Mouse (Mus musculus) intestine, embryonic 14.5 days (tissue): ENCODE results near the gene Foxa2. TPM values are rescaled to one million over a fixed set of nuclear protein-coding genes. Genes with fewer than 3 reads are reported as not detected.

ENCODE experiments used
- ATAC-seq: fragments of 200-750 bp; cut with Nextera tagmentation; replicated peaks from 2 replicates; pipeline ENCODE4 v1.8.0; 2017; ENCODE audit warnings: low read depth, moderate number of reproducible peaks, moderate TSS enrichment, moderate library complexity; ENCODE audit not compliant: low FRiP score, low TSS enrichment
- DNase-seq: peaks from one replicate; pipeline ENCODE4 v3.0.0-alpha.2; 2018; ENCODE audit warnings: low spot score
- H3K27ac ChIP-seq: fragments of 300-500 bp; sonication (generic); 2 replicates; pipeline ENCODE4 v1.5.1; 2014; ENCODE audit warnings: low read depth, mild to moderate bottlenecking, control low read depth
- H3K27me3 ChIP-seq: fragments of 300-500 bp; sonication (generic); replicated peaks from 2 replicates; pipeline ENCODE4 v1.6.1; 2014; ENCODE audit warnings: low read length, control low read depth; ENCODE audit not compliant: control insufficient read depth, insufficient read depth
- H3K36me3 ChIP-seq: fragments of 300-500 bp; sonication (generic); 2 replicates; pipeline ENCODE4 v1.6.1; 2014; ENCODE audit warnings: low read length, control low read depth; ENCODE audit not compliant: control insufficient read depth, insufficient read depth
- H3K4me1 ChIP-seq: fragments of 300-500 bp; sonication (generic); replicated peaks from 2 replicates; pipeline ENCODE4 v1.6.1; 2014; ENCODE audit warnings: low read length, control low read depth, mixed read lengths; ENCODE audit not compliant: control insufficient read depth, insufficient read depth
- H3K4me2 ChIP-seq: fragments of 300-500 bp; sonication (generic); 2 replicates; pipeline ENCODE4 v1.6.1; 2014; ENCODE audit warnings: low read length
- H3K4me3 ChIP-seq: fragments of 300-500 bp; sonication (generic); 2 replicates; pipeline ENCODE4 v1.5.1; 2014; ENCODE audit warnings: low read depth, low read length, control low read depth, mixed read lengths
- H3K9ac ChIP-seq: fragments of 300-500 bp; sonication (generic); 2 replicates; pipeline ENCODE4 v1.6.1; 2014; ENCODE audit warnings: mild to moderate bottlenecking, low read length
- H3K9me3 ChIP-seq: fragments of 300-500 bp; sonication (generic); 2 replicates; pipeline ENCODE4 v1.6.1; 2016; ENCODE audit warnings: low read length, control low read depth; ENCODE audit not compliant: control insufficient read depth
- WGBS: fragments of 180-500 bp; shearing (Covaris S2); extraction: QIAGEN DNeasy Blood & Tissue Kit; methylation state at CpG from one replicate; pipeline ENCODE4 v1.1.7; 2014; 5-methylcytosine and 5-hydroxymethylcytosine counted together
- polyA plus RNA-seq: library from polyadenylated mRNA; unstranded; fragments of >200 nt; fragmentation: Nextera tagmentation; extraction: Ambion mirVana; gene quantifications from 2 replicates; pipeline ENCODE4 v1.2.1, GENCODE M21; 2014

Gene Foxa2
- polyA plus RNA-seq, 1 experiment from 2014 or later: 6.5 TPM

GRCm38 (mm10) chr2:148021016-148021415, 25.8 kb downstream of the Foxa2 start:
- Histone ChIP-seq H3K27ac (no peak overlapping the region), H3K4me1 (0 out of 2 replicates have a peak, but pooled peaks cover 6% of the 10 kb centered on the region), H3K4me2 (no peak overlapping the region), H3K9me3 (no peaks in the 10 kb centered on the region), H3K27me3 (peaks cover 25% of the 10 kb centered on the region), H3K36me3 (no peaks in the 10 kb centered on the region), H3K9ac (no peak overlapping the region), H3K4me3 (no peak overlapping the region)
- DNase-seq (peak; percentile 39), ATAC-seq (no peak)
- WGBS: 50% methylated on average over 9 of the region's 9 CpGs

- H3K4me3 ChIP-seq: no peak overlapping the region
- H3K27ac ChIP-seq: no peak overlapping the region
- no peak overlapping the region for H3K9ac ChIP-seq
- peaks cover 20% of the 10 kb centered on the region for H3K27me3 ChIP-seq
- H3K4me1 ChIP-seq: 0 out of 2 replicates have a peak, but pooled peaks cover 6% of the 10 kb centered on the region
- peak; percentile 39 for DNase-seq
- WGBS: 43% methylated on average over 3 of the region's 3 CpGs
- no peaks in the 10 kb centered on the region for H3K9me3 ChIP-seq
- H3K4me2 ChIP-seq: no peak overlapping the region
- ATAC-seq: no peak
- H3K36me3 ChIP-seq: no peaks in the 10 kb centered on the region
Observed at GRCm38 (mm10) chr2:148020125-148020524, 26.6 kb downstream of the Foxa2 start.

GRCm38 (mm10) chr2:148017782-148018690, 28.7 kb downstream of the Foxa2 start:
- Histone ChIP-seq H3K4me2 (no peak overlapping the region), H3K9ac (no peak overlapping the region), H3K27me3 (peaks cover 9% of the 10 kb centered on the region), H3K4me1 (no peaks in the 10 kb centered on the region), H3K4me3 (no peak overlapping the region), H3K36me3 (no peaks in the 10 kb centered on the region), H3K27ac (no peak overlapping the region), H3K9me3 (no peaks in the 10 kb centered on the region)
- WGBS: 82% methylated on average over 8 of the region's 8 CpGs
- DNase-seq (peak; percentile 50), ATAC-seq (no peak)

GRCm38 (mm10) chr2:148013382-148013781, 33.4 kb downstream of the Foxa2 start:
- Histone ChIP-seq H3K4me2 (no peak overlapping the region), H3K4me3 (no peak overlapping the region), H3K9ac (no peak overlapping the region), H3K9me3 (no peaks in the 10 kb centered on the region), H3K27me3 (no peaks in the 10 kb centered on the region), H3K27ac (no peak overlapping the region), H3K4me1 (no peaks in the 10 kb centered on the region), H3K36me3 (no peaks in the 10 kb centered on the region)
- no peak for ATAC-seq
- 74% methylated on average over 3 of the region's 3 CpGs for WGBS
- peak; percentile 28 for DNase-seq

- DNase-seq (no peak), ATAC-seq (no peak)
- Histone ChIP-seq H3K36me3 (no peaks in the 10 kb centered on the region), H3K4me3 (no peak overlapping the region), H3K4me2 (no peak overlapping the region), H3K9me3 (no peaks in the 10 kb centered on the region), H3K9ac (no peak overlapping the region), H3K4me1 (no peaks in the 10 kb centered on the region), H3K27ac (no peak overlapping the region), H3K27me3 (no peaks in the 10 kb centered on the region)
- 90% methylated on average over 4 of the region's 4 CpGs for WGBS
Observed at GRCm38 (mm10) chr2:148009049-148009448, 37.7 kb downstream of the Foxa2 start.

- DNase-seq: no peak
- peak; percentile 82 for ATAC-seq
- no peaks in the 10 kb centered on the region for H3K27me3 ChIP-seq
- no peaks in the 10 kb centered on the region for H3K4me1 ChIP-seq
- H3K36me3 ChIP-seq: no peaks in the 10 kb centered on the region
- no peak overlapping the region for H3K4me3 ChIP-seq
- 38% methylated on average over 7 of the region's 7 CpGs for whole genome bisulfite sequencing
- no peak overlapping the region for H3K4me2 ChIP-seq
- H3K9ac ChIP-seq: no peak overlapping the region
- H3K9me3 ChIP-seq: no peaks in the 10 kb centered on the region
- peak overlapping the region; percentile 1; the same call in 1 of the 2 replicates for H3K27ac ChIP-seq
Observed at GRCm38 (mm10) chr2:148004554-148005521, 41.9 kb downstream of the Foxa2 start.

- DNase-seq (no peak), ATAC-seq (no peak)
- no peaks in the 10 kb centered on the region for H3K4me1 ChIP-seq
- H3K36me3 ChIP-seq: no peaks in the 10 kb centered on the region
- no peak overlapping the region for H3K4me2 ChIP-seq
- WGBS: 80% methylated on average over 3 of the region's 3 CpGs
- H3K9me3 ChIP-seq: no peaks in the 10 kb centered on the region
- H3K27ac ChIP-seq: no peak overlapping the region
- no peak overlapping the region for H3K9ac ChIP-seq
- no peaks in the 10 kb centered on the region for H3K27me3 ChIP-seq
- H3K4me3 ChIP-seq: no peak overlapping the region
Observed at GRCm38 (mm10) chr2:148003511-148003910, 43.3 kb downstream of the Foxa2 start.

GRCm38 (mm10) chr2:147998206-147998966, 48.4 kb downstream of the Foxa2 start:
- Histone ChIP-seq H3K4me1 (peaks cover under 1% of the 10 kb centered on the region; the same call in 1 of the 2 replicates), H3K4me3 (no peak overlapping the region), H3K27ac (no peak overlapping the region), H3K27me3 (no peaks in the 10 kb centered on the region), H3K9ac (no peak overlapping the region), H3K9me3 (no peaks in the 10 kb centered on the region), H3K36me3 (no peaks in the 10 kb centered on the region), H3K4me2 (no peak overlapping the region)
- DNase-seq: no peak
- no peak for ATAC-seq
- 76% methylated on average over 10 of the region's 10 CpGs for WGBS
